ENCODE assay signal across 26 mouse cellular contexts in the genomic region with DNA sequence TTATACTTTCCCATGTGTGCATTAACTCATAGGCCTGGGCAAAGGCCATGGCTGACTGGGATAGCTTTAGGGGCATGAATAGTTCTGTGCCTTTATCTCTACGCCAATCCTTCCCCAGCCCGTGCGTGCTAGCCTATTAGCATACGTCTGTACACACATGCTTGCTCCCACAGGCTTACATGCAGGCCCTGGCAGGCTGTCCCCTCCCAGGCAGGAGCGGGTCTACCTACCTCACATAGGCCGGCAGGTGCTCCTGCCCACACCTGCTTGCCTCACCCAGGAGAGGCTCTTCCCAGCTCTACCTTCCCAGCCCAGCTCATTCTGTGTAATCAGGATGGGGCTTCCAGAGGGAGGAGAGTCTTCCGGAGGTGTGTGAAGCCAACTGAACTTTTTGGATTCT. TPM values are rescaled to one million over a fixed set of nuclear protein-coding genes. Genes with fewer than 3 reads are reported as not detected.
DNase-seq lines count a peak whose midpoint lies in the region; ATAC-seq and TF ChIP-seq lines count a peak whose summit lies in the region.
"Had no signal": no experiment of that assay in that cellular context is flagged by ENCODE, and none has a peak within 500 bp of the region (broad histone marks: within the 10 kb centered on the region; RNA-seq: fewer than 3 reads in every experiment).

No protein-coding gene starts in this region.

- no peaks in the 10 kb centered on the region; the same call in 1 of the 2 replicates for H3K9me3 ChIP-seq in embryonic facial prominence, embryonic 15.5 days (replicated peaks)
- H3K9me3 ChIP-seq in intestine, embryonic 14.5 days (ENCODE audit: control insufficient read depth, low read length), result peaks cover 6% of the 10 kb centered on the region; the same call in 1 of the 2 replicates
- H3K9me3 ChIP-seq in stomach, embryonic 15.5 days, result no peaks in the 10 kb centered on the region
- H3K9me3 ChIP-seq in lung, postnatal 0 days (ENCODE audit: low read length), result no peaks in the 10 kb centered on the region

- H3K9ac ChIP-seq in embryonic facial prominence, embryonic 15.5 days, result no peak overlapping the region
- H3K9ac ChIP-seq in intestine, embryonic 14.5 days (ENCODE audit: low read length), result no peak overlapping the region
- H3K9ac ChIP-seq in stomach, embryonic 15.5 days, result no peak overlapping the region
- no peak overlapping the region for H3K9ac ChIP-seq in lung, postnatal 0 days (replicated peaks; ENCODE audit: low read depth)
- H3K9ac ChIP-seq: liver, postnatal 0 days had no signal

- H3K4me1 ChIP-seq in embryonic facial prominence, embryonic 15.5 days, result peaks cover 49% of the 10 kb centered on the region
- H3K4me1 ChIP-seq in intestine, embryonic 14.5 days (replicated peaks; ENCODE audit: control insufficient read depth, insufficient read depth, low read length), result peaks cover 31% of the 10 kb centered on the region
- peaks cover 26% of the 10 kb centered on the region for H3K4me1 ChIP-seq in stomach, embryonic 15.5 days
- peaks cover 14% of the 10 kb centered on the region; the same call in 1 of the 2 replicates for H3K4me1 ChIP-seq in lung, postnatal 0 days (ENCODE audit: insufficient read depth, low read depth, low read length)

- H3K27me3 ChIP-seq in embryonic facial prominence, embryonic 15.5 days, result no peaks in the 10 kb centered on the region
- H3K27me3 ChIP-seq in intestine, embryonic 14.5 days (replicated peaks; ENCODE audit: control insufficient read depth, insufficient read depth, low read length), result no peaks in the 10 kb centered on the region
- H3K27me3 ChIP-seq in stomach, embryonic 15.5 days (replicated peaks), result no peaks in the 10 kb centered on the region
- H3K27me3 ChIP-seq in lung, postnatal 0 days (replicated peaks; ENCODE audit: insufficient read depth, low read length), result no peaks in the 10 kb centered on the region

- no peak for TF ChIP-seq EP300 in lung, postnatal 0 days (IDR thresholded peaks at IDR 0.05)

- peak overlapping the region; percentile 87 for H3K27ac ChIP-seq in layer of hippocampus, adult 2 months
- H3K27ac ChIP-seq in embryonic facial prominence, embryonic 15.5 days (replicated peaks), result peak overlapping the region; percentile 73
- no peak overlapping the region for H3K27ac ChIP-seq in intestine, embryonic 14.5 days (ENCODE audit: low read depth)
- peak overlapping the region; percentile 67 for H3K27ac ChIP-seq in stomach, embryonic 15.5 days
- H3K27ac ChIP-seq in lung, postnatal 0 days (ENCODE audit: low read length), result no peak overlapping the region

- no peak overlapping the region for H3K4me3 ChIP-seq in layer of hippocampus, adult 2 months
- H3K4me3 ChIP-seq in embryonic facial prominence, embryonic 15.5 days (replicated peaks), result no peak overlapping the region
- H3K4me3 ChIP-seq in intestine, embryonic 14.5 days (ENCODE audit: low read depth, low read length), result no peak overlapping the region
- no peak overlapping the region for H3K4me3 ChIP-seq in stomach, embryonic 15.5 days (replicated peaks)
- no peak overlapping the region for H3K4me3 ChIP-seq in lung, postnatal 0 days (ENCODE audit: low read depth, low read length)

- ATAC-seq in embryonic facial prominence, embryonic 15.5 days (ENCODE audit: insufficient number of reproducible peaks, low FRiP score, low TSS enrichment, low read depth), result peak; percentile 23; the same call in 1 of the 2 replicates
- peak; percentile 38; the same call in 1 of the 2 replicates for ATAC-seq in intestine, embryonic 14.5 days (replicated peaks; ENCODE audit: low FRiP score, low TSS enrichment, low read depth)
- peak; percentile 76 for ATAC-seq in stomach, embryonic 15.5 days (ENCODE audit: insufficient read depth, low FRiP score, low read depth)
- ATAC-seq in lung, postnatal 0 days, result no peak
- ATAC-seq: liver, postnatal 0 days had no signal

- no peaks in the 10 kb centered on the region for H3K36me3 ChIP-seq in embryonic facial prominence, embryonic 15.5 days
- no peaks in the 10 kb centered on the region for H3K36me3 ChIP-seq in intestine, embryonic 14.5 days (ENCODE audit: control insufficient read depth, insufficient read depth, low read length)
- no peaks in the 10 kb centered on the region for H3K36me3 ChIP-seq in stomach, embryonic 15.5 days
- H3K36me3 ChIP-seq in lung, postnatal 0 days (ENCODE audit: insufficient read depth, low read length), result no peaks in the 10 kb centered on the region

- intact Hi-C loops in left cerebral cortex, postnatal 36 days (cut with DNase I), result no loop called here

- H3K4me2 ChIP-seq in embryonic facial prominence, embryonic 15.5 days (replicated peaks), result no peak overlapping the region
- no peak overlapping the region for H3K4me2 ChIP-seq in intestine, embryonic 14.5 days (ENCODE audit: low read length)
- H3K4me2 ChIP-seq in stomach, embryonic 15.5 days, result no peak overlapping the region
- no peak overlapping the region for H3K4me2 ChIP-seq in lung, postnatal 0 days (replicated peaks; ENCODE audit: low read depth, low read length)

- TF ChIP-seq CTCF in layer of hippocampus, adult 2 months (conservative IDR thresholded peaks at IDR 0.05), result no peak
- TF ChIP-seq CTCF in lung, postnatal 0 days (IDR thresholded peaks at IDR 0.05), result no peak

- 70% methylated on average over 7 of the region's 7 CpGs for WGBS in embryonic facial prominence, embryonic 15.5 days
- 83% methylated on average over 7 of the region's 7 CpGs for WGBS in intestine, embryonic 14.5 days
- WGBS in stomach, embryonic 15.5 days, result 65% methylated on average over 7 of the region's 7 CpGs
- 81% methylated on average over 7 of the region's 7 CpGs for WGBS in lung, postnatal 0 days

- DNase-seq in layer of hippocampus, adult 2 months (ENCODE audit: low spot score in 2 of 2), result no peak
- DNase-seq in layer of hippocampus, adult 18-20 months (ENCODE audit: low spot score in 2 of 2), result no peak
- DNase-seq in intestine, embryonic 14.5 days (ENCODE audit: low spot score), result no peak
- DNase-seq in lung, postnatal 0 days (ENCODE audit: low spot score), result no peak
- DNase-seq in left cerebral cortex, postnatal 36 days (ENCODE audit: low spot score in 2 of 2), result no peak
- DNase-seq: cerebellum, adult 2 months; cerebellum, postnatal 36 days; gastrocnemius, postnatal 25 days; kidney, postnatal 36 days; liver; liver, postnatal 0 days; lung, postnatal 14 days; right cerebral cortex, postnatal 14 days; thymus, postnatal 25 days had no signal

RNA-seq across cellular contexts. Expression of gene Acvr1b, which starts 12.3 kb away (rescaled TPM):
- 10 to 100 TPM; 85.1 to 87.8 TPM for total RNA-seq in layer of hippocampus, adult 2 months (2021)
- total RNA-seq in layer of hippocampus, adult 18-20 months (2021), result 10 to 100 TPM; 88.8 to 90.3 TPM
- 10.5 and 11.4 TPM in 2 replicates for polyA plus RNA-seq in embryonic facial prominence, embryonic 15.5 days (2015; fragmentation: Nextera tagmentation; extraction: Ambion mirVana)
- polyA plus RNA-seq in intestine, embryonic 14.5 days (2014; fragmentation: Nextera tagmentation; extraction: Ambion mirVana), result 12.5 and 12.6 TPM in 2 replicates
- 8.9 and 9.9 TPM in 2 replicates for polyA plus RNA-seq in stomach, embryonic 15.5 days (2015; fragmentation: Nextera tagmentation; extraction: Ambion mirVana)
- polyA plus RNA-seq in lung, postnatal 0 days (2015; fragmentation: Nextera tagmentation; extraction: Ambion mirVana), result 6.6 and 7.4 TPM in 2 replicates
- 100 to 1,000 TPM; 110 to 118 TPM for total RNA-seq in left cerebral cortex, postnatal 36 days (2021)

RNA-seq across cellular contexts. Expression of gene Acvrl1, which starts 33.2 kb away (rescaled TPM):
- total RNA-seq in layer of hippocampus, adult 2 months (2021), result 10 to 100 TPM; 11.2 to 11.4 TPM
- 1 to 10 TPM; 9.7 to 9.9 TPM for total RNA-seq in layer of hippocampus, adult 18-20 months (2021)
- polyA plus RNA-seq in embryonic facial prominence, embryonic 15.5 days (2015; fragmentation: Nextera tagmentation; extraction: Ambion mirVana), result 17.5 and 19.6 TPM in 2 replicates
- 16.5 and 16.6 TPM in 2 replicates for polyA plus RNA-seq in intestine, embryonic 14.5 days (2014; fragmentation: Nextera tagmentation; extraction: Ambion mirVana)
- 27.0 and 28.4 TPM in 2 replicates for polyA plus RNA-seq in stomach, embryonic 15.5 days (2015; fragmentation: Nextera tagmentation; extraction: Ambion mirVana)
- 159 and 168 TPM in 2 replicates for polyA plus RNA-seq in lung, postnatal 0 days (2015; fragmentation: Nextera tagmentation; extraction: Ambion mirVana)
- total RNA-seq in left cerebral cortex, postnatal 36 days (2021), result 10 to 100 TPM; 13.2 to 16.7 TPM

RNA-seq across cellular contexts. Expression of gene Ankrd33, which starts 46.0 kb away (rescaled TPM):
- not detected for total RNA-seq in layer of hippocampus, adult 2 months (2021)
- total RNA-seq in layer of hippocampus, adult 18-20 months (2021), result not detected
- polyA plus RNA-seq in embryonic facial prominence, embryonic 15.5 days (2015; fragmentation: Nextera tagmentation; extraction: Ambion mirVana), result not detected in 2 replicates
- not detected in 2 replicates for polyA plus RNA-seq in intestine, embryonic 14.5 days (2014; fragmentation: Nextera tagmentation; extraction: Ambion mirVana)
- polyA plus RNA-seq in stomach, embryonic 15.5 days (2015; fragmentation: Nextera tagmentation; extraction: Ambion mirVana), result not detected in 2 replicates
- 0.13 TPM in 1 of 2 replicates, not detected in the other for polyA plus RNA-seq in lung, postnatal 0 days (2015; fragmentation: Nextera tagmentation; extraction: Ambion mirVana)
- under 1 TPM in 1 of 2 experiments, not detected in 1; 0.27 TPM for total RNA-seq in left cerebral cortex, postnatal 36 days (2021)
- total RNA-seq: gastrocnemius, postnatal 25 days; hematopoietic stem cell, adult 5-6 weeks; layer of hippocampus, postnatal 10 days; left cerebral cortex, postnatal 10 days; megakaryocyte, adult 5-6 weeks; midbrain, postnatal 0 days; neutrophil, adult 5-6 weeks had no signal
- polyA plus RNA-seq: C2C12; embryonic facial prominence, embryonic 11.5 days; heart, embryonic 16.5 days; kidney, embryonic 14.5 days; liver, postnatal 0 days; midbrain, postnatal 0 days had no signal

Comparison
In these comparisons a context has a peak if more than half of its experiments do, and no peak if none do; other contexts are left out.
1. H3K27ac ChIP-seq: peak in layer of hippocampus, adult 2 months (single experiment), embryonic facial prominence, embryonic 15.5 days (single experiment) and stomach, embryonic 15.5 days (single experiment); none in intestine, embryonic 14.5 days (single experiment) and lung, postnatal 0 days (single experiment).